Mouse (Mus musculus): ENCODE data around the gene Marveld2. TPM values are rescaled to one million over a fixed set of nuclear protein-coding genes. Genes with fewer than 3 reads are reported as not detected.

The Marveld2 gene
- 2.4 TPM in 2 replicates for polyA plus RNA-seq (2015; fragmentation: Nextera tagmentation; extraction: Ambion mirVana)

DNA sequence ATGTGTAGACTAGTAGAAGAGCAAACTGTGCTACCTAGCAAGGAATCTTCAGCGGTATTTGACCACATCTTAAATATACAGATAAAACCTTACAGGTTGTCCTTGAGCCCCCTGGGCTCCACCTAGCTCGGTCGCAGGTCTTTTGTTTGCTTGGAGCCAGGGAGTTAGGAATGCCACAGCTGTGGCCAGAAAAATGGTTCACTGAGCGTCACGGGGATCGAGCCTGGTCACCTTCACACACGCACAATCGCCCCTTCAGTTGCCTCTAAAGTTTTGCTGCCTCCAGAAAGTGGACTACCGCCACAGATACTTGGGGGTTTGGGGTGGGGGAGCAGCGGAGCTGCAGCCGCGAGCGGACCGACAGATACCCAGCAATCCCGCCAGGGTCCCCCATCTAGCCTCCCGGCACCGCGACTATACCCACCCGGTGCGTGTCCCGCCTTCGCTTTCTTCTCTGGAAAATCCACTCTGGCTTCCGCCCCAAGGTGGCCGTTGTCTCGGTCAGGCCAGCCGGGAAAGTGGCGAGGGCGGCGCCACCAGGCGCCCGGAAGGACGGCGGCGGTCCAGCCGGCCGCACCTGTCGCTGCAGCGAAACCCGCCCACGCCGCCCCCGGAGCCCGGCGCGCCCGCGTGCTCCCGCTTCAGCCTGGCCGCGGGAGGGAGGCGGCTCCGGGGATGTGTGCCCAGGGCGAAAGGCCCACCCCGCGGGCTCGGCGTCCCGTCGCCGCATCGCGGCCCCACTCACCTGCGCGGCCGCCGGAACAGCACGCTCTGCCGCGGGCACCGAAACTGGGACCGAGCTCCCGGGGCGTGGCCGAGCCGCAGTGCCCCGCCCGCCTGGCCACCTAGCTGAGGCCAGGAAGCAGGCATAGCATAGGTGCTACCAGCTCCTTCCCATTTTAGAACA, at the start of gene Marveld2:
TSS of gene Marveld2 (minus strand) at position 791 of the 907 bp plus-strand sequence.
- Histone ChIP-seq H3K4me1 (replicated peaks) (peaks cover 9% of the 10 kb centered on the region), H3K4me3 (peak within 1 kb of the TSS; percentile 58), H3K27me3 (peaks cover 28% of the 10 kb centered on the region), H3K9ac (peak within 1 kb of the TSS; percentile 75), H3K27ac (no peak within 1 kb of the TSS), H3K4me2 (peak within 1 kb of the TSS; percentile 82), H3K36me3 (peaks cover 40% of the 10 kb centered on the region), H3K9me3 (no peaks in the 10 kb centered on the region)
- ATAC-seq (ENCODE audit: low FRiP score): peak; percentile 72
- WGBS: 3% methylated on average over 65 of the region's 77 CpGs

DNA sequence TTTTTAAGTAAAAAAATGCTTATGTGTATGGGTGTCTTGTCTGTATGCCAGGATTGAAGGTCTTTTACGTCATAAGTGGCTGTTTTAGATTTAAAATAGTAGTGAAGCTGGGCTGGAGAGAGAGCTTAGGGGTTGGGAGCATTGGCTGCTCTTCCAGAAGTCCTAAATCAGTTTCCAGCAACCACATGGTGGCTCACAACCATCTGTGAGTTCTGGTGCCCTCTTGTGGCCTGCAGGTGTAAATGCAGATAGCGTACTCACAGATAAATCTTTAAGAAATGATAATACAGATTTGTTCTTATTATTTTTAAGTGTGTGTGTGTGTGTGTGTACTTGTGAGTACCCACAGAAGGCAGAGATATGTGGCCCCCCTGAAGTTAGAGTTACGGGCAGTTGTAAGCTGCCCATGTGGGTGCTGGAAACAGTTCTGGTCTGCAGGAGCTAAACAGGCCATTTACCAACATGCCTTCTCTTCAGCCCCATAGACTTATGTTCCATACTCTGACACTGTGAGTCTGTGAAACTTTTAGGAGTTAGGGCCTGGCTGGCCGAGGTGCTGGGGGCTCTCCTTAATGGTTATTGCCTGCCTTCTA, 43.2 kb upstream of the Marveld2 start:
- no peak overlapping the region for H3K4me2 ChIP-seq
- H3K4me1 ChIP-seq (replicated peaks): no peaks in the 10 kb centered on the region
- no peak overlapping the region for H3K27ac ChIP-seq
- no peak overlapping the region for H3K4me3 ChIP-seq
- H3K9me3 ChIP-seq: no peaks in the 10 kb centered on the region
- 0 out of 2 replicates have a peak, but pooled peaks have one; percentile 13 for ATAC-seq (ENCODE audit: low FRiP score)
- 48% methylated on average over 4 of the region's 4 CpGs for WGBS
- H3K9ac ChIP-seq: no peak overlapping the region
- H3K36me3 ChIP-seq: peaks cover 18% of the 10 kb centered on the region
- no peaks in the 10 kb centered on the region for H3K27me3 ChIP-seq

DNA sequence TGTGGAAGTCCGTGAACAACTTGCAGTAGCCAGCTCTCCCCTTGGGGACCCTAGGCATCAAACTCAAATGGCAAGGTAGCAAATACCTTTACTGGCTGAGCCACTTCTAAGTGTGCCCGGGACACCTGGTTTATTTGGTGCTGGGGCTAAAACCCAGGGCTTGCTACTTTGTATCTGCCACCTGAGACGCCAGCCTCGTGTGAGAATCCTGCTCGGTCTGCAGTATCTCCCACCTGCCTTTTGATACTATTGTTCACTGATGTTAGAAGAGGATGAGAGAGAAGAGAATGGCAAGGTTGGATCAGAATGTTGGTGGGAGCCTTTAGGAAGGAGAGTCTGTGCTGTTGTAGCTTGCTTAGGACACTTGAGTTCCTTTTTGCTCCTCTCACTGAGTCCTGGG, 41.3 kb upstream of the Marveld2 start:
- no peak overlapping the region for H3K4me2 ChIP-seq
- ATAC-seq (ENCODE audit: low FRiP score): no peak

DNA sequence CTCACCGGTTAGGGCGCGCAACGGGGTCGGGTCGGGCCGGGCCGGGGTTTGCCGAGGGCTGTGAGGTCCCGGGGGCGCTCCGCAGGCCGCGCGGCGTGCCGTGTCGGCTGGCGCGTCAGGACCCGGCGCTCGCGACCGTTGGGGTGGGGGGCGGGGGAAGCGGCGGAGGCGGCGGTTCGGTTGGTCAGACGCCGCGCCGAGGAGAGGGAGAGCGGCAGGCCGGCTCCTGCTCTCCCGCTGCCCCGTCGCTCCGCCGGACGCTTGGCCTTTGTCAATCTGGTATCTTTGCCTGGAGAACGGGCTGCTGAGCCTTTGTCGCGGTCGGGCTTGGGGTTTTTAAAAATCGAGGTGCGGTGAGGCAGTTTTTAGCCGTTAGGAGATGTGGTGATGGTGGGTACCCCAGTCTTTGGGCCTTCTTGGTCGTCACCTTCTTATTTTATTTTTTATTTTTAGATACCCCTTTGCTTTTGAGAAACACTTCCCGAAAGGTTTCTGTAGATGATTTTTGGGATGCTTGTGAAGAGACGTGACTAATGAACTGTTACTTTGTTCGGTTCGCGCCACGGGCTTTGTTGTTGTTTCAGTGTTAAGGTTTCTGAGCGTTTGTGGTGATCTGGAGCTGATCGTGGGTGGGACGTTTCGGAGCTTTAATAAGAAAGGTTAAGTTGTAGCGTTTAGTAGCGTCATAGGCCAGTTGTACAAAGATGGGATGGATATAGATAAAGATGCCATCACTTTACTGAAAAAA, 34.8 kb upstream of the Marveld2 start, which contains the start of gene Taf9:
TSS of gene Taf9 (plus strand) at position 141 of the 748 bp plus-strand sequence.
- H3K9me3 ChIP-seq: no peaks in the 10 kb centered on the region
- peak within 1 kb of the TSS; percentile 97 for H3K27ac ChIP-seq
- H3K27me3 ChIP-seq: no peaks in the 10 kb centered on the region
- H3K36me3 ChIP-seq: peaks cover 17% of the 10 kb centered on the region
- peak within 1 kb of the TSS; percentile 94 for H3K9ac ChIP-seq
- H3K4me1 ChIP-seq (replicated peaks): peaks cover 12% of the 10 kb centered on the region
- no peak for ATAC-seq (ENCODE audit: low FRiP score)
- H3K4me3 ChIP-seq: peak within 1 kb of the TSS; percentile 93
- H3K4me2 ChIP-seq: peak within 1 kb of the TSS; percentile 89
- under 1% methylated on average over 43 of the region's 63 CpGs for WGBS

More for the DNA sequence above, 41.3 kb upstream of the Marveld2 start:
- Histone ChIP-seq H3K4me1 (replicated peaks) (no peaks in the 10 kb centered on the region), H3K9ac (no peak overlapping the region), H3K36me3 (peaks cover 13% of the 10 kb centered on the region), H3K9me3 (no peaks in the 10 kb centered on the region), H3K4me3 (no peak overlapping the region), H3K27me3 (no peaks in the 10 kb centered on the region), H3K27ac (no peak overlapping the region)
- WGBS: 93% methylated on average over 5 of the region's 5 CpGs

DNA sequence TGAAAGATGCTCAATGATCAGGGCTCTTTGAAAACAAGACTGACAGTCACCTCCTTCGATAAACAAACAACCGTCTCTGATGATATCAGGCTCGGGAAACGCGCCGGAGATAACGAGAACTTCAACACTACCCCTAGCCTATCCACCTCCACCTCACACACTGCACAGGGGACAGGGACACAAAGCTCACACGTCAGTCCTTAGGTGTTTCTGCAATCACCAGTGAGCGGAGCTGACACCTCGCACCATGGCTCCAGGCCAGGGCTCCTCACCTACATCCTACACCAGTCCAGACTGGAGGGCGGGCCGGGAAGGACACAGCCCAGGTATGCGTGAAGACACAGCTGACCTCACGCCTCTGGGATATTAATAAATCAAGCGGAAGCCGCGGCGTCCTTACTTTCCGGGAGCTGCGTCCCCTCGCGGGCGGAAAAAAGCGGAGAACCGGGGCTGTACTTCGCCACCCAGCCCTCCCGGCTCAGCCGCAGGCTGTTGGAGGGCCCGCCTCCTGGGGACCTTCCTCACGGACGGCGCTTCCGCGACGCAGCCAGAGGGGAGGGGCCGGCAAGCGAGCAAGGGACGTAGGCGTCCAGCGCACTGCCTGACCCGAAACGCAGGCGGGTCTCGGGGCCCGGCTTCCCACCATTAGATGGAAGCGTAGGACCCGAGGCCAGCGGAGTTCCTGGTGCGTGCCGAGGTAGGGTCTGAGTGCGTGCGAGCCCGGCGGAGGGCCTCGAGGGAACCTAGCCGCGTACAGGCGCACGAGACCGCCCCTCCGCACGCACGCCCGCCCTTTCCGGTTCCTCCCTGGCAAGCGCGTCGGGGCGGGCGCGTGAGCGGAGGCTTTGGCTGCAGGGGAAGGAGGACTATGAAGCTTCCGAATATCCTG, 34.0 kb upstream of the Marveld2 start, which contains the start of the genes Ak6 and Rad17:
TSS of gene Ak6 (plus strand) at position 430 of the 889 bp plus-strand sequence.
TSS of gene Rad17 (minus strand) at position 502 of the 889 bp plus-strand sequence.
- H3K27me3 ChIP-seq: no peaks in the 10 kb centered on the region
- ATAC-seq (ENCODE audit: low FRiP score): peak; percentile 98
- peak within 1 kb of the TSS; percentile 94 for H3K9ac ChIP-seq
- peaks cover 21% of the 10 kb centered on the region for H3K36me3 ChIP-seq
- H3K9me3 ChIP-seq: no peaks in the 10 kb centered on the region
- H3K27ac ChIP-seq: peak within 1 kb of the TSS; percentile 97
- peak within 1 kb of the TSS; percentile 89 for H3K4me2 ChIP-seq
- peaks cover 12% of the 10 kb centered on the region for H3K4me1 ChIP-seq (replicated peaks)
- peak within 1 kb of the TSS; percentile 93 for H3K4me3 ChIP-seq
- under 1% methylated on average over 64 of the region's 73 CpGs for WGBS

DNA sequence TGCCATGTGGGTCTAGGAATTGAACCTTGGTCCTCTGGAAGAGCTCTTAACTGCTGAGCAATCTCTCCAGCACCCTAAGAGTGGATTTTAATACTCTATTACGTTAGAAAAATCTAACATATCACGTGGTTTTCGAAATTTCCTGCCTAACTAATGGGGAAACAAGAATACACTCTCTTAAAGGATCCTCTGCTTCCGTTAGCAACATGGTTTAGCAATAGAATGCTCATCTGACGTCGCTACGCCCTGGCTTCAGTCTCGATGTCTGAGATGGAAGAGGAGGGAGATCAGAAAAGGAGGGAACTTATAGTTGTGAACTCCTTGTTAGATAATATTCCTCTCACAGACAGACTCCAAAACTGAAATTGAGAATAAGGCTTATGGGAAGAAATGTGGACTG, 31.5 kb upstream of the Marveld2 start:
- 96% methylated on average over 8 of the region's 8 CpGs for WGBS

DNA sequence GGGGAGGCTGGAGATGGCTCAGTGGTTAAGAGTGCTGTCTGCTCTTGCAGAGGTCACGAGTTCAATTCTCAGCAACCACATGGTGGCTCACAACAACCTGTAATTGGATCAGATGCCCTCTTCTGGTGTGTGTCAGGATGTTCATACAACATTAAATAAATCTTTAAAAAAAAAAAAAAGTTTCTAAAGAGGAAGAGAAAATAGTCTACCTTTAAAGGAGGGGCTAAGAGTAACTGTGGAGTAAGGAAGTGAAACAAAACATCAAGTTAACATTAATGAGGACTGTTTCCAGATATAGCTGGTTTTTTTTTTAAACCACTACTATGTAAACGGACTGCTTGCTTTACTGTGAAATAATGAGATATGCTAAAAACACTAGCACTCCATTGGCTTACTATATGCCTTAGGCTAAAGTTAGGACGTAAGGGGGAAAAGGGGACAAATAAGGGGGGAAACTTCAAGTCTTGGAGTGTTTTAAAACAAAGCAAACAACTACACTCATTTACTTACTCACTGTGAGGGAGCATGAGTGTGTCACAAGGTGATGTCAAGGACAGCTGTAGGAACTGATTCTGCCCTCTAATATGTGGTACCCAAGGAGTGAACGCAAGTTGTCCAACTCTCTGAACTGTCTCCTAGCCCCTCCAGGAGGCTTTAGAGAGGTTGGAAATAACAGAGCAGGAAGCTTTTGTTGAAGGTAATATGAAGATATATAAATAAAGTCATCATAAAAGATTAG, 25.9 kb upstream of the Marveld2 start:
- ATAC-seq (ENCODE audit: low FRiP score): no peak
- Histone ChIP-seq H3K4me3 (no peak overlapping the region), H3K27ac (no peak overlapping the region), H3K4me2 (no peak overlapping the region), H3K4me1 (replicated peaks) (no peaks in the 10 kb centered on the region), H3K27me3 (no peaks in the 10 kb centered on the region), H3K36me3 (peaks cover 86% of the 10 kb centered on the region), H3K9ac (no peak overlapping the region), H3K9me3 (no peaks in the 10 kb centered on the region)
- 94% methylated on average over 4 of the region's 4 CpGs for WGBS

More for the DNA sequence above, 31.5 kb upstream of the Marveld2 start:
- Histone ChIP-seq H3K36me3 (peaks cover 44% of the 10 kb centered on the region), H3K27ac (no peak overlapping the region), H3K4me1 (replicated peaks) (peaks cover 12% of the 10 kb centered on the region), H3K4me3 (no peak overlapping the region), H3K9me3 (no peaks in the 10 kb centered on the region), H3K4me2 (no peak overlapping the region), H3K27me3 (no peaks in the 10 kb centered on the region), H3K9ac (no peak overlapping the region)
- ATAC-seq (ENCODE audit: low FRiP score): no peak

DNA sequence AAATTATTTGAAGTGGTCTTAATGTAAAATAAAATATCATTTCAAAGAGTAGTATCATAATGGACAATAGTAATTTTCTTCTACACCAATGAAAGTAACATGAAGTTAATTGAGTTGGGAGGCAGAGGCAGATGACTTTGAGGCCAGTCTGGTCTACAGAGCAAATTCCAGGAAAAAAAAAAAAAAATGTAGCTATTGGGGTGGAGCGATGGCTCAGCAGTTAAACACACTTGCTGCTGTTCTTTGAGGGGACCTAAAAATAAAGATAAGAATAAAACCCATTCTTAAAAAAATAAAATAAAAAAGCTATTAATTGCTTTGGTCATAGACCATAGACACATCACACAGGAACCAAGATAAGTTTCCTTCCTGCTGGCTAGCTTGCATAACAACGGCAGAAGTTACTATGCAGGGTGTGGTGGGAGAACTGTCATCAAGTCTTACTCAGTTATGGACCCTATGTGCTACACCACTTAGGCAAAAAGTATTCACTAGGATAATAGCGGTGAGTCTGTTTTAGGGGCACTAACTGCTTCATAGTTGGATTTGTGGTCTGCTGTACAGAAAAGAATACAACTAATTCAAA, 17.4 kb upstream of the Marveld2 start:
- Histone ChIP-seq H3K4me3 (no peak overlapping the region), H3K36me3 (peaks cover 65% of the 10 kb centered on the region), H3K27ac (no peak overlapping the region), H3K27me3 (no peaks in the 10 kb centered on the region), H3K9ac (no peak overlapping the region), H3K4me2 (no peak overlapping the region), H3K4me1 (replicated peaks) (no peaks in the 10 kb centered on the region), H3K9me3 (no peaks in the 10 kb centered on the region)
- ATAC-seq (ENCODE audit: low FRiP score): no peak
- 95% methylated on average over 3 of the region's 3 CpGs for WGBS

DNA sequence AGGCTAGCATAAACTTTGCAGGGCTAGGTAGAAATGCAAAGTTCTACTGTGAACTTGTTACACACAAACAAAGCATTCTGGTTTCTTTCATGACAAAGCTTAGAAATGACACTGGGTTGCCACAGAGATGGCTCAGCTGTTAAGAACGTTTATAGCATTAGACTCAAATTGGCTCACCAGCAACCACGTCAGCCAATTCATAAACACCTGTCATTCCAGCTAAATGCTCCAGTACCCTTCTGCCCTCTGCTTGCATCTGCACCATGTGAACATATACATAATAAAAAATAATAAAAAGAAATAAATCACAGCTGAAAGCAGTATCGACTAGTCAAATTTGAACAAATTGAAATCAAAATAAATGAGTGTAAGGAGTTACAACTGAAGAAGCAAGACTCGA, 5.5 kb upstream of the Marveld2 start:
- H3K9me3 ChIP-seq: no peaks in the 10 kb centered on the region
- H3K9ac ChIP-seq: no peak overlapping the region
- peaks cover 76% of the 10 kb centered on the region for H3K36me3 ChIP-seq
- H3K4me3 ChIP-seq: no peak overlapping the region
- peaks cover 14% of the 10 kb centered on the region for H3K27me3 ChIP-seq
- no peak for ATAC-seq (ENCODE audit: low FRiP score)
- no peak overlapping the region for H3K27ac ChIP-seq
- H3K4me1 ChIP-seq (replicated peaks): no peaks in the 10 kb centered on the region
- no peak overlapping the region for H3K4me2 ChIP-seq
- WGBS: 87% methylated on average over 4 of the region's 4 CpGs

DNA sequence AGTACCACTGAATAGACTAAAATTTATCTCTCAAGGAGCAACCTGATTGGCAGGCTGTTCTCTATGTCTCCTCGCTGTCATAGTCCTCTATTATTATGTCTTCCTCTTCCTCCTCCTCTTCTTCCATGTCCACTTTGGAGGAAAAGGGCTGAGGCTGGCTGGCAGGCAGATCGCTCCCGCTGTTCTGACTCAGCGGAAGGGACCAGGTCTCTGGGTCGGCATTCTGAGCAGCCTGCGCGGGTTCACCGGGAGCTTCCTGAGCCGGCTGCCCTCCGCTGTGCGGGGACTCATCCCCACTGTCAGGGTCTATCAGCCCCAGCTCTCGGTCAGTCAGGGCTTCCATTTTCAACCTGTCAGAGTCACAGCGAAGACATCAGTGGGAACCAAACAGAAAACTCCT, 812 bp upstream of the Marveld2 start:
- H3K9ac ChIP-seq: no peak overlapping the region
- peaks cover 9% of the 10 kb centered on the region for H3K4me1 ChIP-seq (replicated peaks)
- no peak overlapping the region for H3K4me3 ChIP-seq
- peaks cover 28% of the 10 kb centered on the region for H3K27me3 ChIP-seq
- peaks cover 41% of the 10 kb centered on the region for H3K36me3 ChIP-seq
- H3K27ac ChIP-seq: no peak overlapping the region
- H3K9me3 ChIP-seq: no peaks in the 10 kb centered on the region
- ATAC-seq (ENCODE audit: low FRiP score): no peak
- H3K4me2 ChIP-seq: no peak overlapping the region
- WGBS: 83% methylated on average over 13 of the region's 13 CpGs

Data from hindbrain, embryonic 13.5 days (tissue).